Mouse (Mus musculus) neural tube, embryonic 11.5 days (tissue): ENCODE results near the gene Pgrmc2. TPM values are rescaled to one million over a fixed set of nuclear protein-coding genes. Genes with fewer than 3 reads are reported as not detected.

Experiments
- ATAC-seq: fragments of 200-750 bp; cut with Nextera tagmentation; 2 replicates; pipeline ENCODE4 v1.8.0; 2017; ENCODE audit warnings: moderate number of reproducible peaks, mild to moderate bottlenecking, moderate TSS enrichment, moderate library complexity; ENCODE audit not compliant: insufficient read depth, low FRiP score, low TSS enrichment
- DNase-seq: peaks from one replicate; pipeline ENCODE4 v3.0.0-alpha.2; 2015; ENCODE audit warnings: low spot score
- H3K27ac ChIP-seq: fragments of 300-500 bp; sonication (generic); 2 replicates; pipeline ENCODE4 v1.5.1; 2014; ENCODE audit warnings: low read depth, mild to moderate bottlenecking, low read length
- H3K27me3 ChIP-seq: fragments of 300-500 bp; sonication (generic); 2 replicates; pipeline ENCODE4 v1.6.1; 2014; ENCODE audit warnings: mild to moderate bottlenecking, low read length, mixed read lengths; ENCODE audit not compliant: control insufficient read depth, insufficient read depth
- H3K36me3 ChIP-seq: fragments of 300-500 bp; sonication (generic); 2 replicates; pipeline ENCODE4 v1.6.1; 2014; ENCODE audit warnings: mild to moderate bottlenecking, low read length, moderate library complexity, mixed read lengths; ENCODE audit not compliant: control insufficient read depth, insufficient read depth
- H3K4me1 ChIP-seq: fragments of 300-500 bp; sonication (generic); 2 replicates; pipeline ENCODE4 v1.6.1; 2014; ENCODE audit warnings: low read length, mixed read lengths; ENCODE audit not compliant: control insufficient read depth, insufficient read depth
- H3K4me2 ChIP-seq: fragments of 300-500 bp; sonication (generic); 2 replicates; pipeline ENCODE4 v1.6.1; 2014; ENCODE audit warnings: low read depth, mild to moderate bottlenecking, moderate library complexity
- H3K4me3 ChIP-seq: fragments of 300-500 bp; sonication (generic); 2 replicates; pipeline ENCODE4 v1.5.1; 2014; ENCODE audit warnings: low read depth, low read length
- H3K9ac ChIP-seq: fragments of 300-500 bp; sonication (generic); 2 replicates; pipeline ENCODE4 v1.6.1; 2014; ENCODE audit warnings: mild to moderate bottlenecking, low read length
- H3K9me3 ChIP-seq: fragments of 300-500 bp; sonication (generic); 2 replicates; pipeline ENCODE4 v1.6.1; 2016; ENCODE audit warnings: low read length; ENCODE audit not compliant: control insufficient read depth
- WGBS: fragments of 180-500 bp; shearing (Covaris S2); extraction: QIAGEN DNeasy Blood & Tissue Kit; methylation state at CpG from one replicate; pipeline ENCODE4 v1.1.7; 2014; 5-methylcytosine and 5-hydroxymethylcytosine counted together
- polyA plus RNA-seq: library from polyadenylated mRNA; unstranded; fragments of >200 nt; fragmentation: Nextera tagmentation; extraction: Ambion mirVana; gene quantifications from 2 replicates; pipeline ENCODE4 v1.2.1, GENCODE M21; 2014

The Pgrmc2 gene
- polyA plus RNA-seq, 1 experiment from 2014 or later, result 27.6 TPM

GRCm38 (mm10) chr3:41038297-41038916 is 44.4 kb downstream of the Pgrmc2 start:
- no peak for DNase-seq
- no peak overlapping the region for H3K4me3 ChIP-seq
- ATAC-seq, result no peak
- no peaks in the 10 kb centered on the region for H3K27me3 ChIP-seq
- 73% methylated on average over 5 of the region's 5 CpGs for WGBS
- no peaks in the 10 kb centered on the region for H3K9me3 ChIP-seq
- H3K4me2 ChIP-seq, result no peak overlapping the region
- no peak overlapping the region for H3K9ac ChIP-seq
- no peak overlapping the region for H3K27ac ChIP-seq
- H3K4me1 ChIP-seq, result no peaks in the 10 kb centered on the region
- no peaks in the 10 kb centered on the region for H3K36me3 ChIP-seq

- Histone ChIP-seq H3K27me3 (no peaks in the 10 kb centered on the region), H3K4me2 (no peak overlapping the region), H3K27ac (no peak overlapping the region), H3K9me3 (no peaks in the 10 kb centered on the region), H3K4me1 (no peaks in the 10 kb centered on the region), H3K9ac (no peak overlapping the region), H3K36me3 (no peaks in the 10 kb centered on the region), H3K4me3 (no peak overlapping the region)
- no peak for ATAC-seq
- 80% methylated on average over 12 of the region's 12 CpGs for WGBS
- DNase-seq, result no peak
Measured at GRCm38 (mm10) chr3:41031286-41032210, 51.3 kb downstream of the Pgrmc2 start.

- Histone ChIP-seq H3K9me3 (no peaks in the 10 kb centered on the region), H3K27ac (no peak overlapping the region), H3K4me1 (no peaks in the 10 kb centered on the region), H3K36me3 (no peaks in the 10 kb centered on the region), H3K27me3 (no peaks in the 10 kb centered on the region), H3K4me2 (no peak overlapping the region), H3K4me3 (no peak overlapping the region), H3K9ac (no peak overlapping the region)
- ATAC-seq (no peak), DNase-seq (no peak)
- 91% methylated on average over 1 of the region's 1 CpGs for WGBS
Measured at GRCm38 (mm10) chr3:41030705-41031104, 52.1 kb downstream of the Pgrmc2 start.

GRCm38 (mm10) chr3:41021980-41022379 is 60.9 kb downstream of the Pgrmc2 start:
- Histone ChIP-seq H3K4me2 (no peak overlapping the region), H3K27ac (no peak overlapping the region), H3K9me3 (no peaks in the 10 kb centered on the region), H3K36me3 (no peaks in the 10 kb centered on the region), H3K4me1 (no peaks in the 10 kb centered on the region), H3K9ac (no peak overlapping the region), H3K4me3 (no peak overlapping the region), H3K27me3 (no peaks in the 10 kb centered on the region)
- 73% methylated on average over 6 of the region's 6 CpGs for WGBS
- DNase-seq (no peak), ATAC-seq (no peak)

- Histone ChIP-seq H3K4me2 (no peak overlapping the region), H3K27ac (no peak overlapping the region), H3K36me3 (no peaks in the 10 kb centered on the region), H3K4me3 (no peak overlapping the region), H3K9me3 (no peaks in the 10 kb centered on the region), H3K27me3 (no peaks in the 10 kb centered on the region), H3K9ac (no peak overlapping the region), H3K4me1 (no peaks in the 10 kb centered on the region)
- 90% methylated on average over 7 of the region's 7 CpGs for WGBS
- DNase-seq, result no peak
- no peak for ATAC-seq
Measured at GRCm38 (mm10) chr3:41020687-41021086, 62.2 kb downstream of the Pgrmc2 start.

- H3K36me3 ChIP-seq, result no peaks in the 10 kb centered on the region
- no peak overlapping the region for H3K9ac ChIP-seq
- no peak overlapping the region for H3K27ac ChIP-seq
- no peak for DNase-seq
- H3K4me3 ChIP-seq, result no peak overlapping the region
- H3K4me1 ChIP-seq, result no peaks in the 10 kb centered on the region
- H3K27me3 ChIP-seq, result no peaks in the 10 kb centered on the region
- no peaks in the 10 kb centered on the region for H3K9me3 ChIP-seq
- 72% methylated on average over 3 of the region's 3 CpGs for WGBS
- no peak for ATAC-seq
- no peak overlapping the region for H3K4me2 ChIP-seq
Measured at GRCm38 (mm10) chr3:41018022-41018608, 64.7 kb downstream of the Pgrmc2 start.

Other genes with a start within 250 kb of the Pgrmc2 start
- 7.5 and 7.7 TPM in 2 replicates for gene Mfsd8, start 236.2 kb downstream of the Pgrmc2 start, polyA plus RNA-seq
- gene Abhd18, start 236.1 kb downstream of the Pgrmc2 start, polyA plus RNA-seq, result 5.1 and 6.4 TPM in 2 replicates
- 0.30 TPM in 1 of 2 replicates, not detected in the other for gene 1700034I23Rik, start 180.5 kb downstream of the Pgrmc2 start, polyA plus RNA-seq
- 2.3 and 3.7 TPM in 2 replicates for gene Larp1b, start 133.2 kb downstream of the Pgrmc2 start, polyA plus RNA-seq